Mouse (Mus musculus) thymus, adult 2 months (tissue): ENCODE data around the gene 2010111I01Rik. TPM values are rescaled to one million over a fixed set of nuclear protein-coding genes. Genes with fewer than 3 reads are reported as not detected.

Experiments
- DNase-seq: peaks from one replicate; pipeline ENCODE4 v3.0.0; 2021
- H3K27ac ChIP-seq: fragments of 200-500 bp; 2 replicates; pipeline ENCODE4 v1.5.1; 2012; ENCODE audit warnings: low read length, control low read depth; ENCODE audit not compliant: control insufficient read depth, insufficient read depth
- H3K27me3 ChIP-seq: fragments of 200-500 bp; 2 replicates; pipeline ENCODE4 v1.6.1; 2012; ENCODE audit warnings: mild to moderate bottlenecking, low read length, moderate library complexity, mixed read lengths; ENCODE audit not compliant: control insufficient read depth, insufficient read depth
- H3K36me3 ChIP-seq: fragments of 200-500 bp; 2 replicates; pipeline ENCODE4 v1.6.1; 2012; ENCODE audit warnings: mild to moderate bottlenecking, low read length, moderate library complexity; ENCODE audit not compliant: control insufficient read depth, insufficient read depth
- H3K4me1 ChIP-seq: fragments of 200-500 bp; replicated peaks from 2 replicates; pipeline ENCODE4 v1.6.1; 2012; ENCODE audit warnings: low read length; ENCODE audit not compliant: control insufficient read depth, insufficient read depth
- H3K4me3 ChIP-seq: fragments of 200-500 bp; 2 replicates; pipeline ENCODE4 v1.5.1; 2012; ENCODE audit warnings: mild to moderate bottlenecking, low read length, control low read depth, moderate library complexity; ENCODE audit not compliant: control insufficient read depth, insufficient read depth
- CTCF ChIP-seq: fragments of 200-500 bp; IDR thresholded peaks from 2 replicates; pipeline ENCODE4 v1.5.1; 2012; ENCODE audit warnings: mild to moderate bottlenecking, control low read depth, low read length, moderate library complexity, borderline replicate concordance; ENCODE audit not compliant: control insufficient read depth, poor library complexity, insufficient read depth; ENCODE audit errors: extremely low read depth
- POLR2A ChIP-seq: fragments of 200-500 bp; IDR thresholded peaks from 2 replicates; pipeline ENCODE4 v1.6.1; 2012; ENCODE audit warnings: mild to moderate bottlenecking, low read length, control low read depth, moderate library complexity; ENCODE audit not compliant: control insufficient read depth, poor library complexity, insufficient read depth; ENCODE audit errors: extremely low read depth
- whole genome bisulfite sequencing: fragments of 180-500 bp; shearing (Covaris S2); methylation state at CpG from one replicate; pipeline ENCODE4 v1.1.7; 2018; 5-methylcytosine and 5-hydroxymethylcytosine counted together
- polyA plus RNA-seq: library from polyadenylated mRNA; depleted of rRNA; stranded (reverse); fragments of >200 nt; gene quantifications from 2 replicates; pipeline ENCODE4 v1.2.3, GENCODE M21; 2012

Gene 2010111I01Rik
- polyA plus RNA-seq, 1 experiment, result 61.4 TPM

- TF ChIP-seq POLR2A (no peak), CTCF (no peak)
- H3K27ac ChIP-seq, result no peak overlapping the region
- no peaks in the 10 kb centered on the region for H3K4me1 ChIP-seq
- H3K4me3 ChIP-seq, result no peak overlapping the region
- 93% methylated on average over 11 of the region's 11 CpGs for WGBS
- no peaks in the 10 kb centered on the region for H3K27me3 ChIP-seq
- H3K36me3 ChIP-seq, result no peaks in the 10 kb centered on the region
- DNase-seq, result no peak
These were observed 6.0 kb downstream of the 2010111I01Rik start for GRCm38 (mm10) chr13:62970515-62971269.

- TF ChIP-seq CTCF (no peak), POLR2A (no peak)
These were observed 7.7 kb downstream of the 2010111I01Rik start for GRCm38 (mm10) chr13:62972403-62972802.

GRCm38 (mm10) chr13:62973111-62973510 is 8.4 kb downstream of the 2010111I01Rik start:
- over 99% methylated on average over 4 of the region's 4 CpGs for WGBS
- Histone ChIP-seq H3K27ac (no peak overlapping the region), H3K4me1 (no peaks in the 10 kb centered on the region), H3K36me3 (no peaks in the 10 kb centered on the region), H3K27me3 (no peaks in the 10 kb centered on the region), H3K4me3 (no peak overlapping the region)
- no peak for TF ChIP-seq CTCF
- TF ChIP-seq POLR2A, result no peak
- DNase-seq, result no peak

More at GRCm38 (mm10) chr13:62972403-62972802, 7.7 kb downstream of the 2010111I01Rik start:
- no peak for DNase-seq
- Histone ChIP-seq H3K27me3 (no peaks in the 10 kb centered on the region), H3K4me3 (no peak overlapping the region), H3K36me3 (no peaks in the 10 kb centered on the region), H3K4me1 (no peaks in the 10 kb centered on the region), H3K27ac (no peak overlapping the region)
- WGBS, result 88% methylated on average over 3 of the region's 3 CpGs

GRCm38 (mm10) chr13:62978104-62978503 is 13.4 kb downstream of the 2010111I01Rik start:
- Histone ChIP-seq H3K27me3 (no peaks in the 10 kb centered on the region), H3K4me3 (no peak overlapping the region), H3K4me1 (no peaks in the 10 kb centered on the region; the same call in 1 of the 2 replicates), H3K36me3 (no peaks in the 10 kb centered on the region), H3K27ac (no peak overlapping the region)
- TF ChIP-seq CTCF, result no peak
- no peak for TF ChIP-seq POLR2A
- DNase-seq, result no peak

- Histone ChIP-seq H3K36me3 (no peaks in the 10 kb centered on the region), H3K27ac (no peak overlapping the region), H3K4me3 (no peak overlapping the region), H3K4me1 (peaks cover 3% of the 10 kb centered on the region), H3K27me3 (no peaks in the 10 kb centered on the region)
- no peak for DNase-seq
- TF ChIP-seq CTCF (no peak), POLR2A (no peak)
- 80% methylated on average over 4 of the region's 4 CpGs for WGBS
These were observed 14.1 kb downstream of the 2010111I01Rik start for GRCm38 (mm10) chr13:62978784-62979183.

- Histone ChIP-seq H3K36me3 (no peaks in the 10 kb centered on the region), H3K27ac (no peak overlapping the region), H3K4me1 (peaks cover 4% of the 10 kb centered on the region), H3K27me3 (no peaks in the 10 kb centered on the region), H3K4me3 (no peak overlapping the region)
- TF ChIP-seq POLR2A (no peak), CTCF (no peak)
- no peak for DNase-seq
- 91% methylated on average over 4 of the region's 4 CpGs for WGBS
These were observed 14.5 kb downstream of the 2010111I01Rik start for GRCm38 (mm10) chr13:62979215-62979614.
